Mouse (Mus musculus) kidney, embryonic 15.5 days (tissue): ENCODE measurements at regions not wholly inside any gene's neighbourhood (a gene's known extent, or its start where the extent isn't known, plus 50 kb on each side); places are given as distances from the start of the nearest gene placed in this dataset.

Experiments used
- ATAC-seq: fragments of 200-750 bp; cut with Nextera tagmentation; replicated peaks from 2 replicates; pipeline ENCODE4 v1.8.0; 2017; ENCODE audit warnings: moderate TSS enrichment; ENCODE audit not compliant: low FRiP score
- H3K27ac ChIP-seq: fragments of 300-500 bp; sonication (generic); 2 replicates; pipeline ENCODE4 v1.5.1; 2015; ENCODE audit warnings: mild to moderate bottlenecking, inconsistent platforms
- H3K27me3 ChIP-seq: fragments of 300-500 bp; sonication (generic); 2 replicates; pipeline ENCODE4 v1.6.1; 2015; ENCODE audit warnings: inconsistent platforms
- H3K36me3 ChIP-seq: fragments of 300-500 bp; sonication (generic); 2 replicates; pipeline ENCODE4 v1.6.1; 2015; ENCODE audit warnings: inconsistent platforms
- H3K4me1 ChIP-seq: fragments of 300-500 bp; sonication (generic); 2 replicates; pipeline ENCODE4 v1.6.1; 2015; ENCODE audit warnings: inconsistent platforms
- H3K4me2 ChIP-seq: fragments of 300-500 bp; sonication (generic); 2 replicates; pipeline ENCODE4 v1.6.1; 2015; ENCODE audit warnings: moderate library complexity, mild to moderate bottlenecking, inconsistent platforms
- H3K4me3 ChIP-seq: fragments of 300-500 bp; sonication (generic); replicated peaks from 2 replicates; pipeline ENCODE4 v1.5.1; 2015; ENCODE audit warnings: mild to moderate bottlenecking, inconsistent platforms
- H3K9ac ChIP-seq: fragments of 300-500 bp; sonication (generic); 2 replicates; pipeline ENCODE4 v1.6.1; 2015; ENCODE audit warnings: mild to moderate bottlenecking, inconsistent platforms
- H3K9me3 ChIP-seq: fragments of 300-500 bp; sonication (generic); replicated peaks from 2 replicates; pipeline ENCODE4 v1.6.1; 2016; ENCODE audit warnings: inconsistent platforms
- WGBS: fragments of 180-500 bp; shearing (Covaris S2); methylation state at CpG from one replicate; pipeline ENCODE4 v1.1.7; 2015; ENCODE audit warnings: mixed read lengths; 5-methylcytosine and 5-hydroxymethylcytosine counted together

GRCm38 (mm10) chr12:35603742-35604141 lies 68.9 kb upstream of the Ahr start:
- H3K9ac ChIP-seq, result no peak overlapping the region
- H3K27ac ChIP-seq, result no peak overlapping the region
- no peak overlapping the region for H3K4me2 ChIP-seq
- whole genome bisulfite sequencing, result 87% methylated on average over 1 of the region's 1 CpGs
- H3K9me3 ChIP-seq, result no peaks in the 10 kb centered on the region
- ATAC-seq, result no peak
- no peaks in the 10 kb centered on the region for H3K4me1 ChIP-seq
- no peak overlapping the region for H3K4me3 ChIP-seq
- H3K27me3 ChIP-seq, result no peaks in the 10 kb centered on the region
- H3K36me3 ChIP-seq, result no peaks in the 10 kb centered on the region

GRCm38 (mm10) chr12:35602589-35602988 lies 67.8 kb upstream of the Ahr start:
- Histone ChIP-seq H3K4me3 (no peak overlapping the region), H3K4me1 (no peaks in the 10 kb centered on the region), H3K4me2 (no peak overlapping the region), H3K9ac (no peak overlapping the region), H3K27ac (no peak overlapping the region), H3K27me3 (no peaks in the 10 kb centered on the region), H3K36me3 (no peaks in the 10 kb centered on the region), H3K9me3 (no peaks in the 10 kb centered on the region)
- 96% methylated on average over 3 of the region's 3 CpGs for WGBS
- ATAC-seq, result no peak

GRCm38 (mm10) chr12:35598298-35598697 lies 63.5 kb upstream of the Ahr start:
- no peaks in the 10 kb centered on the region for H3K36me3 ChIP-seq
- 78% methylated on average over 9 of the region's 9 CpGs for WGBS
- H3K4me2 ChIP-seq, result no peak overlapping the region
- no peak overlapping the region for H3K27ac ChIP-seq
- no peak overlapping the region for H3K4me3 ChIP-seq
- H3K4me1 ChIP-seq, result no peaks in the 10 kb centered on the region
- H3K9me3 ChIP-seq, result no peaks in the 10 kb centered on the region
- H3K9ac ChIP-seq, result no peak overlapping the region
- ATAC-seq, result no peak
- no peaks in the 10 kb centered on the region for H3K27me3 ChIP-seq

- Histone ChIP-seq H3K4me1 (no peaks in the 10 kb centered on the region), H3K9me3 (no peaks in the 10 kb centered on the region), H3K27ac (no peak overlapping the region), H3K4me2 (no peak overlapping the region), H3K27me3 (no peaks in the 10 kb centered on the region), H3K36me3 (no peaks in the 10 kb centered on the region), H3K4me3 (no peak overlapping the region), H3K9ac (no peak overlapping the region)
- no peak for ATAC-seq
- 82% methylated on average over 3 of the region's 3 CpGs for WGBS
These were observed 58.0 kb upstream of the Ahr start for GRCm38 (mm10) chr12:35592866-35593265.
